Mouse (Mus musculus): ENCODE data around the gene Dpysl5.

Dpysl5 gene

DNA sequence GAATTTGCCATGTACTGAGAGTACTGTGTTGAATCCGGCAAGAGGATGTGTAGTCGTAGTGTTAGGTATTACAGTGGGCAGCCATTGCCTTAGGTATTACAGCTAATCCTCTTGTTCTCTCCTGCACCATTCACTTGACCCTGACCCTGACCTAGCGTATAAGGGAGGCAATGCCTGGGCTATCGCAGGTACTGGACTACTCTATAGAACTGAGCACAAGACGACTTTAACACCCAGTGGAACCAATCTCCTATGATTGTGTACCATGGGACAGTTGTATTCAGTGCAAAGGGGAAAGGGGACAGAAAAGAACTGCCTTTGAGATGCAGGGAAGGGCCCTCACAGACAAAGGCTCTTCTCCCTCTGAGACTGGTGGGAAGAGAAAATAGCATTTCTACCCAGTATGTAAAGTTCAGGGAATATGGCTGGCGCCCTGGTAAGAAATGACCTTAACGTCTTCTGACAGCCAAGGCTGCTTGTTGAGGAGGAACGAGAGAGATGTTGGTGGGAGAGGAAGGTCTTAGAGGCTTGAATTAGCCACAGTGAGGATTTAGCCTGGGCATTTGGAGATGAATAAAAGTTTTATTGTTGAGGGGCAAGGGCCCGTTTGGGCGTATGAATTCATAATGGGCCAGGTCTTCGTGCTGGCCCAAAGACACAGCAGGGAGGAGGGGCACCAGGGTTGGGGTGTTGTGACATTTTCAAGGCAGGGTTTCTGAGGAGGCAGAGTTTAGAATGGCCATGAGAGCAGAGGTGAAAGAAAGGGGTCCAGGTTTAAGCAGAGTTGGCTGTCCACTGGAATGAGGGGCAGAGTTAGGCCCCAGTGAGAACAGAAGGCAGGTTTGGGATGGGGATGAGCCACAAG lies 113.0 kb downstream of the Dpysl5 start:
- DNase-seq, result no peak

DNA sequence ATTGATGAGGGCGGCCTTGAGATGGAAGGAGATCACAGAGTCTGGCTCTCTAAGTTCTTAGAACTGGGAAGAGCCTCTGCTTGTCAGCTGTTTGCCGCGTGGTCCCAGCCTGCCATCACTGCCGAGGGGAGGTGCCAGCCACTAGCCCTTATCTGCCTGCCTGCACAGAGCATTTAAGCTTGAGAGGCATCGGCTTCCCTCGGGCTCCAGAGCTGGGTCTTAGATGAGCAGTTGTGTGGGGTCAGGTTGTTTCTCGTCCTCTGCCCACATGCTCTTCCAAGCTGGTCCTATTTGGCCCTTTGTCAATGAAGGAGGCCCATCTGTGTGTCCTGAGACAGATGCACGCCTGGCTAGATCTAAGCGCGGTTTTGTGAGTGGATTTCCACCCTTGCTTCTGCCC lies 113.8 kb downstream of the Dpysl5 start:
- DNase-seq, result no peak

DNA sequence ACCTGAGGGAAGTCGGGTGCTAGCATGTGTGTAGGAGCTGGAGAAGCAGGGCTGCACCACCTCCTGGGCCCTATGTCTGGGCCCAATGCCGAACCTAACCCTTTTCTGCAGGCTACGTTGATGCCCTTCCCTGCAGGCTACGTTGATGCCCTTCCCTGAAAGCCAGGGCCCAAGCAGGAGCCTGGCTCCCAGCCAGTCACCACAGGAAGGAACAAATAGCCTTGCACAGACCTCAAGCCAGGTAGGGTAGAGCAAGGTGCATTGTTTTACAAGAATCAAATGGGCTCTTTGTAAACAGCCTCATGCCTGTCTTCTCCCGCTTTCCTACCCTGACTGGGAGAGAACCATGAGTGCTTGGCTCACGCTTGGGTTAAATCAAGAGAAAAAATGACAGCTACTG lies 114.5 kb downstream of the Dpysl5 start:
- DNase-seq, result no peak

DNA sequence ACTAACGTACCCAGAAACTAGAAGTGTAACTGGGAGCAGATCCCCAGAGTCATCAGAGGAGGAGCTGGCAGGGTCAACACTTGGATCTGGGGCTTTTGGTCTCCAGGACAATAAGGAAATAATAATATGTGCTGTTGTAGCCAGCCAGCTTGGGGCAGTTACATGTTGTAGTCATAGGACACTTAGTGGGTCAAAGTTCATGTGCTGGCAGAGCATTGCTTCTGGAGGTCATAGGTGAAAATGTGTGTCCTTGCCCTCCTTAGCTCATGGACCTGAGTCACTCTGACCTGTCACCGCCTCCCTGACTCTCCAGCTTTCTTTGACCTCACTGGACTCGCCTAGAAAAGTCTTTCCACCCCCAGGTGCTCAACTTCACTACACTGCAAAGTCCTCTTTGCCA lies 122.1 kb downstream of the Dpysl5 start:
- peak; percentile 8 to 68 for DNase-seq

DNA sequence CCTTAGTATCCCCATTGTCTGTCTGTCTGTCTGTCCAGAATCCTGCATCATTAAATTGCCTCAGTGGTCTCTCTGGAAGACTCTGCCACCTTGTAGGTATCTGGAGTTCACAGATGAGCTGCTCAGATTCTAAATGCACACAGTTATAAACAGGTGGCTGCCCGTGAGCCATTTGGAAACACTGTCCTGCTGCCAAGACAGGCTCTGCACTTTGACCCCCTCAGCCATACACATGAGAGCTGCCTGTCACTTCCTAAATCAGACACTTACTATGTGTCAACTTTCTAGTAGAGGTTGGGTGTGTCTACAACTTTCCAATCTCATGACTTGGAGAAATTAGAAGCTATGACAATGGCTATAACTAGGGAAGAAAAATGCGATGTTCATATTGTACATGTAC lies 128.4 kb downstream of the Dpysl5 start:
- DNase-seq, result no peak

DNA sequence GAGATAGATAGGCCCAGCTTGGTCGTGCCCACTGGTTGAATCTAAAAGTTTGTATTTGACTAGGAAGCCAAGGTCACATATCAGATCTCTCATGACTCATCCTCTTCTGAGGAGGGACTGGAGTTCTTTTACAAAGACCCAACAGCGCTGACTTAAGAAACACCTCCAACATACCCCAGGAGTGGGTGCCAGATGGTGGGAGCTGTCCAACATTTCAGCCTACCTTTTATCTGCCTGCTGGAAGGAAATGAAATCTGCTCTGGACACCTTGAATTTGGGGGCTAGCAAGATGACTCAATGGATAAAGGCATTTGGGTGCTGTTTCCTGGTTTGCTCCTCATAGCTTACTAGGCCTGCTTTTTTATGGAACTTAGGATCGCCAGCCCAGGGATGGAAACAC lies 130.5 kb downstream of the Dpysl5 start:
- DNase-seq, result no peak

All from kidney, postnatal 25 days (tissue).